Mouse (Mus musculus) liver, postnatal 0 days (tissue): ENCODE data around the gene Timm10b.

Experiments
- CTCF ChIP-seq: sonication (generic); IDR thresholded peaks from 2 replicates; pipeline ENCODE4 v1.5.1; 2016; ENCODE audit warnings: antibody characterized with exemption, low read depth
- EP300 ChIP-seq: IDR thresholded peaks from 2 replicates; pipeline ENCODE4 v1.6.1; 2016; ENCODE audit warnings: antibody characterized with exemption, low read depth, mild to moderate bottlenecking

DNA sequence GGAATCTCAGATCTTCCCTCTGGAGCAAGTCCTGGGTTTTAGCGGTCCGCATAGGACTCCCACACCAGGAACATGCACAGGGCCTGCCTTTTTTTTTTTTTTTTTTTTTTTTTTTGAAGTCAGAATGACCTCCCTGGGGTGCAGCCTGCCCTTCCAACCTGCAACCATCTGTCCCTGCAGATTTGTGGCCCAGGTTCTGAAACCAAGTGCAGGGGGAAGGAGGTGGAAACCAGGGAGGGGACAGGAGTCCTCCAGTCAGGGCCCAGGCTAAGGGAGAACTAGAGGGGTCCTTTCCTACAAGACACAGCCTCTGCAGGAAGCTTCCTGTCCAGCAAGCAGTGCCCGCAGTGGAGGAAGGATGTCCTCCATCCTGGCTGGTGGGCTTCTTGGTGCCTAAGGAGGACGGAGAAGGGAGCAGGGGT lies 7.3 kb upstream of the Timm10b start:
- TF ChIP-seq CTCF, result no peak
- no peak for TF ChIP-seq EP300
